Mouse (Mus musculus): ENCODE results near the gene Snx5. TPM values are rescaled to one million over a fixed set of nuclear protein-coding genes. Genes with fewer than 3 reads are reported as not detected.

The Snx5 gene
- total and polyA plus RNA-seq, 3 experiments, result 22.2 to 55.3 (median 51.5) TPM

DNA sequence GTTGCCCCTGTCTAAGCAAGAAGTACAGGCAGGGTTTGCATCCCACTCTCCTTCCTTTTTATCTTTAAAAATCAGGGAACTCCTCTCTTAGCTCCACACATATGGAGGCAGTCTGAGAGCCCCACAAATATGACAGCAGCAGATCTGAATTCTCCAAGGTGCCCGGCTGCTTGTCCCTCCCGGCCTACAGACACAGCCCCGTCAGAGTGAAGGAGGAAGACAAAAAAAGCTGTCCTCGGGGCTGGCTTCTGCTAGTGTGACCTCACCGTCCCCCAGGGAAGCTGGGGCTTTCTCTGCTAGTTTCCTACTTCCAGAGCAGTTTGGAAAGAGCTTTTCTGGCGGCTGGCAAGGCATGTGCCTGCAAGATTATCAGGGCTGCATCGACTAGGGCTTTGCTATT lies 55.5 kb downstream of the Snx5 start:
- TF ChIP-seq CTCF (IDR thresholded peaks at IDR 0.05) (no peak), EP300 (IDR thresholded peaks at IDR 0.05; ENCODE audit: insufficient read depth, low read depth, low read length) (no peak), POLR2A (IDR thresholded peaks at IDR 0.05; ENCODE audit: insufficient read depth, low read depth, low read length) (no peak)
- DNase-seq, result peak; percentile 64 to 75
- Histone ChIP-seq H3K9ac (ENCODE audit: low read depth, low read length) (no peak overlapping the region), H3K36me3 (ENCODE audit: control insufficient read depth, insufficient read depth, low read length) (no peaks in the 10 kb centered on the region), H3K79me2 (replicated peaks; ENCODE audit: control insufficient read depth, insufficient read depth, low read length) (no peaks in the 10 kb centered on the region), H3K4me3 (no peak overlapping the region), H3K27me3 (ENCODE audit: control insufficient read depth, insufficient read depth, low read length) (no peaks in the 10 kb centered on the region), H3K27ac (peak overlapping the region; percentile 26), H3K4me1 (ENCODE audit: control insufficient read depth, insufficient read depth, low read length) (no peaks in the 10 kb centered on the region)
- intact Hi-C loops (cut with DNase I), result loop anchor here (5.0 kb wide), 3 partner anchors 233 to 298 kb away; partner anchors contain the start of gene Dstn
- 25% methylated on average over 7 of the region's 7 CpGs for WGBS

DNA sequence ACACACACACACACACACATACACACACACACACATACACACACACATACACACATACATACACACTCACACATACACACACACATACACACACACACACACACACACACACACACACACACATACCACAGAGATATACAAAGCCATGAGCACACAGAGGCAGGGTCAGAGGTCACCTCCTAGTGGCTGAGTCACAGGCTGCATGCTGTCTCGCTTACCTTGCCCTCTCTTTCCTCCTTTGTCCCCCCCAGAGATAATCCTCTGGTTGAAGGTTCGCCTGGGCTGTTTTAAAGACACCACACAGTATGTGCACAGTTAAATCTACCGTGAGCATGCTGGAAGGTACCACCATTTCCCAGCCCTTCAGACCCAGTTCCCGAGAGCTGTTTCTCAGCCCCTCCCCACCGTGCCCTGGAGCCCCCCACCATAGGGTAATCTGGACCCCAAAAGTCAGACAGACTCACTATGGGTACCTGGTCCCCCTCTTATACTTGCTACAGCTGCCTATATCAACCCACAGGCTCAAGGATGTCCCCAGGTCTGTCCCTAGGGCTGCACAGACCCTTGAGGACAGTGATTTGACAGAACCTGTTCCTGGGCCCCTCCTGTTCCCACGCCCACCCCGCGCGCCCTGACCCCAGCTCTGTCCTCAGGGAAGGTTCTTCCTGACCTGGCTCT lies 56.1 kb downstream of the Snx5 start:
- Histone ChIP-seq H3K27me3 (ENCODE audit: control insufficient read depth, insufficient read depth, low read length) (no peaks in the 10 kb centered on the region), H3K36me3 (ENCODE audit: control insufficient read depth, insufficient read depth, low read length) (no peaks in the 10 kb centered on the region), H3K4me3 (no peak overlapping the region), H3K9ac (ENCODE audit: low read depth, low read length) (no peak overlapping the region), H3K4me1 (ENCODE audit: control insufficient read depth, insufficient read depth, low read length) (no peaks in the 10 kb centered on the region), H3K79me2 (replicated peaks; ENCODE audit: control insufficient read depth, insufficient read depth, low read length) (no peaks in the 10 kb centered on the region), H3K27ac (peak overlapping the region; percentile 26)
- TF ChIP-seq CTCF (IDR thresholded peaks at IDR 0.05) (peak; percentile 17; the same call in 1 of the 2 replicates), POLR2A (IDR thresholded peaks at IDR 0.05; ENCODE audit: insufficient read depth, low read depth, low read length) (no peak), EP300 (IDR thresholded peaks at IDR 0.05; ENCODE audit: insufficient read depth, low read depth, low read length) (no peak)
- intact Hi-C loops (cut with DNase I), result loop anchor here (5.0 kb wide), 3 partner anchors 232 to 297 kb away; partner anchors contain the start of gene Dstn
- 63% methylated on average over 9 of the region's 9 CpGs for WGBS
- DNase-seq, result no peak

- no peak overlapping the region for H3K9ac ChIP-seq (ENCODE audit: low read depth, low read length)
- no peaks in the 10 kb centered on the region for H3K79me2 ChIP-seq (replicated peaks; ENCODE audit: control insufficient read depth, insufficient read depth, low read length)
- TF ChIP-seq POLR2A (IDR thresholded peaks at IDR 0.05; ENCODE audit: insufficient read depth, low read depth, low read length) (no peak), EP300 (IDR thresholded peaks at IDR 0.05; ENCODE audit: insufficient read depth, low read depth, low read length) (no peak), CTCF (IDR thresholded peaks at IDR 0.05) (no peak)
- H3K27me3 ChIP-seq (ENCODE audit: control insufficient read depth, insufficient read depth, low read length), result no peaks in the 10 kb centered on the region
- intact Hi-C loops (cut with DNase I), result no loop called here
- H3K4me1 ChIP-seq (ENCODE audit: control insufficient read depth, insufficient read depth, low read length), result no peaks in the 10 kb centered on the region
- no peak overlapping the region for H3K27ac ChIP-seq
- 82% methylated on average over 6 of the region's 6 CpGs for WGBS
- H3K36me3 ChIP-seq (ENCODE audit: control insufficient read depth, insufficient read depth, low read length), result no peaks in the 10 kb centered on the region
- no peak for DNase-seq
- no peak overlapping the region for H3K4me3 ChIP-seq
These were observed 56.9 kb downstream of the Snx5 start for GRCm38 (mm10) chr2:144213803-144214202.

DNA sequence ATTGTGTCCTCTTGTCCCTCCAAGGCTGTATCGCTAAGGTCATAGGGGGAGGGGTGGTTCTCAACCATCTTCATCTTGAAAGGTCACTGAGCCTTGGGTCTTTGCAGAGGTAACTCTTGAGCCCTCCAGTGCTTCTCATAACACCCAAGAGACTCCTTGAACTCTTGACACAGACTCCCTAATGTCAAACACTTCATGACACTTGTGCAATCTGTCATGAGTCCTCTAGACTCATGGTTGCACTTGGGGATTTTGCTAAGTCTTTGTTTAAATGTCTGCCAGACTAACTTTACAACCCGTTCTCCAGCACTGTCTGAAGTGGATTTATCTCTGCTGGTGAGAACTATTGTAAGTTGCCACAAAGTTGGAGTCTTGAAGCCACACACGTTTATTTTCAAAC lies 61.3 kb downstream of the Snx5 start:
- H3K4me3 ChIP-seq, result no peak overlapping the region

GRCm38 (mm10) chr2:144207365-144207764 lies 63.3 kb downstream of the Snx5 start:
- TF ChIP-seq EP300 (IDR thresholded peaks at IDR 0.05; ENCODE audit: insufficient read depth, low read depth, low read length) (no peak), POLR2A (IDR thresholded peaks at IDR 0.05; ENCODE audit: insufficient read depth, low read depth, low read length) (no peak), CTCF (IDR thresholded peaks at IDR 0.05) (no peak)
- DNase-seq, result peak in 1 of 2 experiments; percentile 28
- 89% methylated on average over 1 of the region's 1 CpGs for WGBS
- Histone ChIP-seq H3K27ac (no peak overlapping the region), H3K9ac (ENCODE audit: low read depth, low read length) (no peak overlapping the region), H3K79me2 (replicated peaks; ENCODE audit: control insufficient read depth, insufficient read depth, low read length) (no peaks in the 10 kb centered on the region), H3K27me3 (ENCODE audit: control insufficient read depth, insufficient read depth, low read length) (no peaks in the 10 kb centered on the region), H3K4me3 (no peak overlapping the region), H3K4me1 (ENCODE audit: control insufficient read depth, insufficient read depth, low read length) (peaks cover 2% of the 10 kb centered on the region), H3K36me3 (ENCODE audit: control insufficient read depth, insufficient read depth, low read length) (no peaks in the 10 kb centered on the region)
- intact Hi-C loops (cut with DNase I), result no loop called here

More for the DNA sequence above, 61.3 kb downstream of the Snx5 start:
- no peak overlapping the region for H3K9ac ChIP-seq (ENCODE audit: low read depth, low read length)
- intact Hi-C loops (cut with DNase I), result no loop called here
- no peaks in the 10 kb centered on the region for H3K36me3 ChIP-seq (ENCODE audit: control insufficient read depth, insufficient read depth, low read length)
- no peak for DNase-seq
- no peaks in the 10 kb centered on the region for H3K79me2 ChIP-seq (replicated peaks; ENCODE audit: control insufficient read depth, insufficient read depth, low read length)
- peaks cover 2% of the 10 kb centered on the region for H3K4me1 ChIP-seq (ENCODE audit: control insufficient read depth, insufficient read depth, low read length)
- TF ChIP-seq EP300 (IDR thresholded peaks at IDR 0.05; ENCODE audit: insufficient read depth, low read depth, low read length) (no peak), CTCF (IDR thresholded peaks at IDR 0.05) (no peak), POLR2A (IDR thresholded peaks at IDR 0.05; ENCODE audit: insufficient read depth, low read depth, low read length) (no peak)
- 81% methylated on average over 3 of the region's 3 CpGs for WGBS
- no peak overlapping the region for H3K27ac ChIP-seq
- H3K27me3 ChIP-seq (ENCODE audit: control insufficient read depth, insufficient read depth, low read length), result no peaks in the 10 kb centered on the region

DNA sequence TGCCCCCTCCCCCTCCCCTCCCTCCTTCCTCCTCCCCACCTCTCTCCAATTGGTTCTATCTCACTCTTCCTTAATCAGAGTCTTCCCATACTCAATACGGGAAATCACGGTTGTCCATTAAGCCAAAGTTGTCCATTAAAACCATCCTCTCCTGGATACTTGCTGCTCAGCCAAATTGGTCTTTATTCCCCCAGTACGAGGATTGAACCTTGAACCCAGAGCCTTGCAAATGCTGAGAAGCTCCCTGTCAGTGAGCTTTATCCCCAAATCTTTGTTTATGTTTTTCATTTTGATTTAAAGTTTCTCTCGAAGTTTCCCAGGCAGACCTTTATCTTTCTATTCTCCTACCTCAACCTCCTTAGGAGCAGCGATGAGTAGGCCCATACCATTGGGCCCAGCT lies 67.7 kb downstream of the Snx5 start:
- Histone ChIP-seq H3K4me1 (ENCODE audit: control insufficient read depth, insufficient read depth, low read length) (peaks cover 2% of the 10 kb centered on the region), H3K27me3 (ENCODE audit: control insufficient read depth, insufficient read depth, low read length) (no peaks in the 10 kb centered on the region), H3K9ac (ENCODE audit: low read depth, low read length) (no peak overlapping the region), H3K4me3 (no peak overlapping the region), H3K27ac (no peak overlapping the region), H3K79me2 (replicated peaks; ENCODE audit: control insufficient read depth, insufficient read depth, low read length) (no peaks in the 10 kb centered on the region), H3K36me3 (ENCODE audit: control insufficient read depth, insufficient read depth, low read length) (no peaks in the 10 kb centered on the region)
- DNase-seq, result no peak
- TF ChIP-seq POLR2A (IDR thresholded peaks at IDR 0.05; ENCODE audit: insufficient read depth, low read depth, low read length) (no peak), CTCF (IDR thresholded peaks at IDR 0.05) (no peak), EP300 (IDR thresholded peaks at IDR 0.05; ENCODE audit: insufficient read depth, low read depth, low read length) (no peak)
- intact Hi-C loops (cut with DNase I), result no loop called here
- 94% methylated on average over 5 of the region's 5 CpGs for WGBS

Measured in heart, adult 2 months (tissue).